Mouse (Mus musculus): ENCODE results near the gene Vcp.

GRCm38 (mm10) chr4:43029749-43030148, 29.4 kb upstream of the Vcp start:
- TF ChIP-seq CTCF (IDR thresholded peaks at IDR 0.05; ENCODE audit: borderline replicate concordance, insufficient read depth, low read length) (no peak), POLR2A (IDR thresholded peaks at IDR 0.05; ENCODE audit: low read depth, low read length) (no peak)
